Mouse (Mus musculus): ENCODE results near the gene Fbxl2. TPM values are rescaled to one million over a fixed set of nuclear protein-coding genes. Genes with fewer than 3 reads are reported as not detected.

Fbxl2 gene
- polyA plus RNA-seq, 1 experiment from 2014 or later: 2.7 TPM

GRCm38 (mm10) chr9:113922677-113923076, 123.3 kb downstream of the Fbxl2 start:
- H3K27ac ChIP-seq (ENCODE audit: low read length): no peak overlapping the region
- 86% methylated on average over 5 of the region's 5 CpGs for WGBS
- H3K9me3 ChIP-seq (ENCODE audit: control insufficient read depth, low read length): no peaks in the 10 kb centered on the region
- peaks cover 6% of the 10 kb centered on the region; the same call in 1 of the 2 replicates for H3K36me3 ChIP-seq (ENCODE audit: control insufficient read depth, insufficient read depth, low read length)
- H3K4me1 ChIP-seq (ENCODE audit: control insufficient read depth, insufficient read depth, low read length): no peaks in the 10 kb centered on the region
- no peak overlapping the region for H3K4me2 ChIP-seq (ENCODE audit: low read depth, low read length)
- no peak overlapping the region for H3K4me3 ChIP-seq (ENCODE audit: low read length)
- no peak for ATAC-seq
- H3K27me3 ChIP-seq (replicated peaks; ENCODE audit: control insufficient read depth, insufficient read depth, low read length): no peaks in the 10 kb centered on the region
- H3K9ac ChIP-seq (ENCODE audit: low read depth, low read length): no peak overlapping the region

DNA sequence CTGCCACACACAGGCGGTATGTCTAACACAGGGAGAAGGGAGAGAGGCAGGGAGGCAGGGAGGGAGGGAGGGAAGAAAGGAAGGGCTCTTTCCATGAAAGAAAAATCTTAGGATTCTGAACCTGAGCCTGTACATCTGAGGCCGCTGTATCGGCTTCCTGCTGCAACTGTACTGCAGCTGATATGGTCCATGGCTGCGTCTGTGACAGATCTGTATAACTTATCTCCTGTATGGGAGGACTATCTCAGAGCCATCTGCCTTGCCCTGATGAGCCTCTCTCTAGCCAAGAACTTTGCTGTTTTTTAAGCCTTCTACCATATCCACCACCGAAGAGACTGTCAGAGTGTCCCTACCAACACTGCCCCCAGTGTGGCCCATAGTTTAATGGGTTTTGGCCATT, 130.2 kb downstream of the Fbxl2 start:
- H3K9me3 ChIP-seq (ENCODE audit: control insufficient read depth, low read length): no peaks in the 10 kb centered on the region
- H3K4me2 ChIP-seq (ENCODE audit: low read depth, low read length): no peak overlapping the region
- H3K27me3 ChIP-seq (replicated peaks; ENCODE audit: control insufficient read depth, insufficient read depth, low read length): no peaks in the 10 kb centered on the region
- H3K4me3 ChIP-seq (ENCODE audit: low read length): no peak overlapping the region
- peaks cover 9% of the 10 kb centered on the region for H3K36me3 ChIP-seq (ENCODE audit: control insufficient read depth, insufficient read depth, low read length)
- H3K9ac ChIP-seq (ENCODE audit: low read depth, low read length): no peak overlapping the region
- 98% methylated on average over 5 of the region's 5 CpGs for WGBS
- ATAC-seq: no peak; the same call in 1 of the 2 replicates
- H3K4me1 ChIP-seq (ENCODE audit: control insufficient read depth, insufficient read depth, low read length): no peaks in the 10 kb centered on the region
- no peak overlapping the region for H3K27ac ChIP-seq (ENCODE audit: low read length)

Other genes starting within 250 kb of the Fbxl2 start
- gene Ubp1, start 115.3 kb downstream of the Fbxl2 start, polyA plus RNA-seq (2015; fragmentation: Nextera tagmentation; extraction: Ambion mirVana): 17.3 and 22.2 TPM in 2 replicates
- 0.62 and 0.69 TPM in 2 replicates for gene Susd5, start 10.9 kb upstream of the Fbxl2 start, polyA plus RNA-seq (2015; fragmentation: Nextera tagmentation; extraction: Ambion mirVana)